Comparison of ENCODE assay signal across 8 mouse cellular contexts in the genomic region with DNA sequence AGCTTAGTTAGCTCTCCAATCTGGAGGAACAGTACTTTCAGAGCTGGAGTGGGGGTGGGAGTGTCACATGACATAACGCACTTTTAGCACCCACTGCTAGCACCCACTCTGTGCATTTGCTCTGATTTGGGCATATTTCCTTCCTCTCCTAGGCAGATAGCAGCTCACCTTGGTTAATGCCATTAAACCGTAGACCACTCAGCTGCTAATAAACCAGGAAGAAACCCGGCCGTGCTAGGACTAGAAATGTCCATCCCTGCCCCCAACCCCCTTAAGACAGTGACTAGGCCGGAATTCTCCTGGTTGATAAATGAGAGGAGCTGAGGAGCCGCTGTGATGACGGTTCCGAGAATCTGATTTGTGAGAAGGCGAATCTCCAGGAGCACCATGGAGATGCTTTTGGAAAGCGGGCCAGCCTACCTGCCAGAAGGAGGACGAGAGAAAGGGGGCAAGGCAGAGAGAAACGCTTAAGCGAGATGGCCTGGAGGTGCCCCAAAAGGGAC. TPM values are rescaled to one million over a fixed set of nuclear protein-coding genes. Genes with fewer than 3 reads are reported as not detected.
DNase-seq lines count a peak whose midpoint lies in the region; ATAC-seq lines count a peak whose summit lies in the region.

Gene Sptbn2 (plus strand): TSS at position 70 of the 503 bp plus-strand sequence.

- H3K36me3 ChIP-seq in heart, embryonic 16.5 days (ENCODE audit: control insufficient read depth, insufficient read depth), result no peaks in the 10 kb centered on the region
- H3K36me3 ChIP-seq in hindbrain, embryonic 13.5 days, result no peaks in the 10 kb centered on the region
- H3K36me3 ChIP-seq in limb, embryonic 11.5 days (ENCODE audit: control insufficient read depth, insufficient read depth, low read length), result no peaks in the 10 kb centered on the region

- H3K9me3 ChIP-seq in heart, embryonic 16.5 days (replicated peaks; ENCODE audit: control insufficient read depth, low read length), result no peaks in the 10 kb centered on the region
- H3K9me3 ChIP-seq in hindbrain, embryonic 13.5 days, result no peaks in the 10 kb centered on the region
- no peaks in the 10 kb centered on the region for H3K9me3 ChIP-seq in limb, embryonic 11.5 days (ENCODE audit: control insufficient read depth, low read length)

- no peak within 1 kb of the TSS for H3K27ac ChIP-seq in heart, embryonic 16.5 days (ENCODE audit: low read length)
- peak within 1 kb of the TSS; percentile 98 for H3K27ac ChIP-seq in hindbrain, embryonic 13.5 days
- no peak within 1 kb of the TSS for H3K27ac ChIP-seq in limb, embryonic 11.5 days (replicated peaks; ENCODE audit: low read depth, low read length)

- H3K27me3 ChIP-seq in heart, embryonic 16.5 days (ENCODE audit: control insufficient read depth, insufficient read depth, low read length), result peaks cover 60% of the 10 kb centered on the region
- H3K27me3 ChIP-seq in hindbrain, embryonic 13.5 days, result no peaks in the 10 kb centered on the region
- peaks cover 21% of the 10 kb centered on the region for H3K27me3 ChIP-seq in limb, embryonic 11.5 days (ENCODE audit: control insufficient read depth, insufficient read depth, low read length)

- intact Hi-C loops in heart, postnatal 14 days (cut with DNase I), result no loop called here

- WGBS in heart, embryonic 16.5 days, result 12% methylated on average over 13 of the region's 13 CpGs
- 3% methylated on average over 13 of the region's 13 CpGs for WGBS in hindbrain, embryonic 13.5 days
- 7% methylated on average over 13 of the region's 13 CpGs for WGBS in limb, embryonic 11.5 days

- peak within 1 kb of the TSS; percentile 89 for H3K4me2 ChIP-seq in heart, embryonic 16.5 days (ENCODE audit: low read depth, low read length)
- peak within 1 kb of the TSS; percentile 63 for H3K4me2 ChIP-seq in hindbrain, embryonic 13.5 days
- H3K4me2 ChIP-seq in limb, embryonic 11.5 days (ENCODE audit: low read depth, severe bottlenecking), result peak within 1 kb of the TSS; percentile 99

- peak within 1 kb of the TSS; percentile 12; the same call in 1 of the 2 replicates for H3K9ac ChIP-seq in heart, embryonic 16.5 days (ENCODE audit: low read length)
- peak within 1 kb of the TSS; percentile 96 for H3K9ac ChIP-seq in hindbrain, embryonic 13.5 days
- H3K9ac ChIP-seq in limb, embryonic 11.5 days (ENCODE audit: low read length), result peak within 1 kb of the TSS; percentile 73

- ATAC-seq in heart, embryonic 16.5 days (replicated peaks; ENCODE audit: extremely low read depth, insufficient read depth, low FRiP score), result no peak
- ATAC-seq in hindbrain, embryonic 13.5 days (ENCODE audit: low FRiP score), result peak; percentile 36
- ATAC-seq in limb, embryonic 11.5 days (ENCODE audit: insufficient number of reproducible peaks, low FRiP score, low TSS enrichment, low read depth), result no peak

- no peak for DNase-seq in heart, postnatal 14 days
- DNase-seq in cerebellum, postnatal 36 days, result peak; percentile 54 to 73
- DNase-seq in limb, embryonic 11.5 days (ENCODE audit: low spot score), result peak; percentile 41
- DNase-seq in right cerebral cortex, postnatal 25 days, result peak; percentile 81
- DNase-seq in spleen, postnatal 14 days (ENCODE audit: low spot score in 2 of 2), result no peak
- no peak for DNase-seq in adrenal gland, adult 18-20 months (ENCODE audit: low spot score in 2 of 2)

- H3K4me1 ChIP-seq in heart, embryonic 16.5 days (ENCODE audit: control insufficient read depth, insufficient read depth, low read length), result peaks cover 7% of the 10 kb centered on the region
- H3K4me1 ChIP-seq in hindbrain, embryonic 13.5 days (replicated peaks), result peaks cover 33% of the 10 kb centered on the region
- H3K4me1 ChIP-seq in limb, embryonic 11.5 days (ENCODE audit: control insufficient read depth, insufficient read depth, low read length), result peaks cover 9% of the 10 kb centered on the region

- H3K4me3 ChIP-seq in heart, embryonic 16.5 days (ENCODE audit: low read length), result peak within 1 kb of the TSS; percentile 54
- peak within 1 kb of the TSS; percentile 82 for H3K4me3 ChIP-seq in hindbrain, embryonic 13.5 days
- H3K4me3 ChIP-seq in limb, embryonic 11.5 days (ENCODE audit: low read depth, low read length), result peak within 1 kb of the TSS; percentile 57

RNA-seq across cellular contexts. Expression of gene Sptbn2, which starts in this region (rescaled TPM):
- polyA plus RNA-seq in heart, embryonic 16.5 days (2015; fragmentation: Nextera tagmentation; extraction: Ambion mirVana), result 0.14 and 0.31 TPM in 2 replicates
- total RNA-seq in heart, postnatal 14 days (2021), result under 1 TPM; 0.15 to 0.22 TPM
- polyA plus RNA-seq in hindbrain, embryonic 13.5 days (2015; fragmentation: Nextera tagmentation; extraction: Ambion mirVana), result 30.0 and 33.3 TPM in 2 replicates
- polyA plus RNA-seq in limb, embryonic 11.5 days (2014; fragmentation: Nextera tagmentation; extraction: Ambion mirVana), result 2.1 and 2.5 TPM in 2 replicates
- 1 to 10 TPM in 1 of 2 experiments, under 1 TPM in 1; 0.58 to 1.3 TPM for total RNA-seq in adrenal gland, adult 18-20 months (2021)

Comparison
In these comparisons a context has a peak if more than half of its experiments do, and no peak if none do; other contexts are left out.
1. H3K9ac ChIP-seq: peak in every context shown above with its lines; median percentile 96 in hindbrain, embryonic 13.5 days; 73 in limb, embryonic 11.5 days; 12 in heart, embryonic 16.5 days.
2. DNase-seq: peak in cerebellum, postnatal 36 days (2 of 2), limb, embryonic 11.5 days (single experiment) and right cerebral cortex, postnatal 25 days (single experiment); none in heart, postnatal 14 days (0 of 2), spleen, postnatal 14 days (0 of 2) and adrenal gland, adult 18-20 months (0 of 2).
3. Peak in every context shown above with its lines, with median percentiles within 50 percentile points of each other: H3K4me2 ChIP-seq and H3K4me3 ChIP-seq.